Mouse (Mus musculus): Measurements from ENCODE around the gene Olfml2b. TPM values are rescaled to one million over a fixed set of nuclear protein-coding genes. Genes with fewer than 3 reads are reported as not detected.

Gene Olfml2b
- total RNA-seq, 2 experiments from 2014 or later = 30.0 to 34.8 TPM

- no peak for DNase-seq (ENCODE audit: low spot score in 2 of 2)
These were observed 1.7 kb downstream of the Olfml2b start for GRCm38 (mm10) chr1:170645896-170646605.

GRCm38 (mm10) chr1:170646606-170647287 lies 2.4 kb downstream of the Olfml2b start:
- no peak for DNase-seq (ENCODE audit: low spot score in 2 of 2)

- no peak for DNase-seq (ENCODE audit: low spot score in 2 of 2)
These were observed 3.0 kb downstream of the Olfml2b start for GRCm38 (mm10) chr1:170647381-170647780.

- no peak for DNase-seq (ENCODE audit: low spot score in 2 of 2)
These were observed 3.7 kb downstream of the Olfml2b start for GRCm38 (mm10) chr1:170647971-170648514.

GRCm38 (mm10) chr1:170651046-170651723 lies 6.9 kb downstream of the Olfml2b start:
- no peak for DNase-seq (ENCODE audit: low spot score in 2 of 2)

GRCm38 (mm10) chr1:170651989-170652740 lies 7.8 kb downstream of the Olfml2b start:
- no peak for DNase-seq (ENCODE audit: low spot score in 2 of 2)

GRCm38 (mm10) chr1:170655280-170655917 lies 11.1 kb downstream of the Olfml2b start:
- DNase-seq (ENCODE audit: low spot score in 2 of 2) = no peak

GRCm38 (mm10) chr1:170656518-170657227 lies 12.3 kb downstream of the Olfml2b start:
- peak in 1 of 2 experiments; percentile 61 for DNase-seq (ENCODE audit: low spot score in 2 of 2)

- DNase-seq (ENCODE audit: low spot score in 2 of 2) = no peak
These were observed 12.8 kb downstream of the Olfml2b start for GRCm38 (mm10) chr1:170657228-170657521.

- no peak for DNase-seq (ENCODE audit: low spot score in 2 of 2)
These were observed 13.4 kb downstream of the Olfml2b start for GRCm38 (mm10) chr1:170657643-170658314.

GRCm38 (mm10) chr1:170659260-170659659 lies 14.9 kb downstream of the Olfml2b start:
- DNase-seq (ENCODE audit: low spot score in 2 of 2) = no peak

- DNase-seq (ENCODE audit: low spot score in 2 of 2) = no peak
These were observed 20.4 kb downstream of the Olfml2b start for GRCm38 (mm10) chr1:170664620-170665185.

GRCm38 (mm10) chr1:170665200-170665599 lies 20.9 kb downstream of the Olfml2b start:
- no peak for DNase-seq (ENCODE audit: low spot score in 2 of 2)

- DNase-seq (ENCODE audit: low spot score in 2 of 2) = no peak
These were observed 29.9 kb downstream of the Olfml2b start for GRCm38 (mm10) chr1:170674184-170674775.

GRCm38 (mm10) chr1:170677681-170678080 lies 33.3 kb downstream of the Olfml2b start:
- DNase-seq (ENCODE audit: low spot score in 2 of 2) = no peak

- peak in 1 of 2 experiments; percentile 41 for DNase-seq (ENCODE audit: low spot score in 2 of 2)
These were observed 34.5 kb downstream of the Olfml2b start for GRCm38 (mm10) chr1:170678861-170679260.

GRCm38 (mm10) chr1:170679624-170680023 lies 35.3 kb downstream of the Olfml2b start:
- DNase-seq (ENCODE audit: low spot score in 2 of 2) = peak; percentile 51 to 89

GRCm38 (mm10) chr1:170683863-170684262 lies 39.5 kb downstream of the Olfml2b start:
- no peak for DNase-seq (ENCODE audit: low spot score in 2 of 2)

GRCm38 (mm10) chr1:170689773-170690172 lies 45.4 kb downstream of the Olfml2b start:
- no peak for DNase-seq (ENCODE audit: low spot score in 2 of 2)

All from layer of hippocampus, postnatal 14 days (tissue).